In genomic region chr6:125230571-125230970, GRCm38 (mm10) we compare ENCODE assay signal across 9 mouse cellular contexts. TPM values are rescaled to one million over a fixed set of nuclear protein-coding genes. Genes with fewer than 3 reads are reported as not detected.
DNase-seq lines count a peak whose midpoint lies in the region; ATAC-seq lines count a peak whose summit lies in the region.
"Had no signal": no experiment of that assay in that cellular context is flagged by ENCODE, and none has a peak within 500 bp of the region (broad histone marks: within the 10 kb centered on the region; RNA-seq: fewer than 3 reads in every experiment).

No protein-coding gene starts in this region.

- intact Hi-C loops in left cerebral cortex, postnatal 10 days (cut with DNase I) = no loop called here

- H3K4me2 ChIP-seq in kidney, embryonic 15.5 days = peak overlapping the region; percentile 96
- peak overlapping the region; percentile 94; the same call in 1 of the 2 replicates for H3K4me2 ChIP-seq in embryonic facial prominence, embryonic 14.5 days (ENCODE audit: low read depth, low read length)
- 0 out of 2 replicates have a peak overlapping the region, but pooled peaks have one; percentile 93 for H3K4me2 ChIP-seq in limb, embryonic 15.5 days
- peak overlapping the region; percentile 97 for H3K4me2 ChIP-seq in stomach, embryonic 14.5 days (replicated peaks; ENCODE audit: low read depth, low read length)

- no peaks in the 10 kb centered on the region for H3K36me3 ChIP-seq in kidney, embryonic 15.5 days
- no peaks in the 10 kb centered on the region for H3K36me3 ChIP-seq in embryonic facial prominence, embryonic 14.5 days (ENCODE audit: control insufficient read depth, insufficient read depth, low read length)
- H3K36me3 ChIP-seq in limb, embryonic 15.5 days = peaks cover 3% of the 10 kb centered on the region; the same call in 1 of the 2 replicates
- no peaks in the 10 kb centered on the region for H3K36me3 ChIP-seq in stomach, embryonic 14.5 days (ENCODE audit: control insufficient read depth, insufficient read depth, low read length)

- no peak overlapping the region for H3K4me3 ChIP-seq in kidney, embryonic 15.5 days (replicated peaks)
- no peak overlapping the region for H3K4me3 ChIP-seq in embryonic facial prominence, embryonic 14.5 days (ENCODE audit: low read depth, low read length)
- no peak overlapping the region for H3K4me3 ChIP-seq in limb, embryonic 15.5 days
- H3K4me3 ChIP-seq in stomach, embryonic 14.5 days (ENCODE audit: low read depth, low read length) = no peak overlapping the region

- no peak for DNase-seq in kidney, postnatal 25 days
- DNase-seq in embryonic facial prominence, embryonic 14.5 days (ENCODE audit: low spot score) = no peak
- no peak for DNase-seq in spleen, adult 12 weeks (ENCODE audit: low spot score)
- DNase-seq in left cerebral cortex, postnatal 10 days (ENCODE audit: extremely low spot score in 1 of 2, low spot score in 2 of 2) = no peak
- DNase-seq in layer of hippocampus, postnatal 14 days (ENCODE audit: low spot score in 2 of 2) = no peak

- H3K9me3 ChIP-seq in kidney, embryonic 15.5 days (replicated peaks) = no peaks in the 10 kb centered on the region
- H3K9me3 ChIP-seq in embryonic facial prominence, embryonic 14.5 days (ENCODE audit: control insufficient read depth, low read length) = no peaks in the 10 kb centered on the region
- no peaks in the 10 kb centered on the region for H3K9me3 ChIP-seq in limb, embryonic 15.5 days
- H3K9me3 ChIP-seq in stomach, embryonic 14.5 days (ENCODE audit: control insufficient read depth, low read depth, low read length) = no peaks in the 10 kb centered on the region

- H3K9ac ChIP-seq in kidney, embryonic 15.5 days = no peak overlapping the region
- peak overlapping the region; percentile 19; the same call in 1 of the 2 replicates for H3K9ac ChIP-seq in embryonic facial prominence, embryonic 14.5 days (ENCODE audit: low read depth, low read length)
- no peak overlapping the region for H3K9ac ChIP-seq in limb, embryonic 15.5 days
- no peak overlapping the region for H3K9ac ChIP-seq in stomach, embryonic 14.5 days (replicated peaks; ENCODE audit: low read depth, low read length)

- no peaks in the 10 kb centered on the region for H3K27me3 ChIP-seq in kidney, embryonic 15.5 days
- H3K27me3 ChIP-seq in embryonic facial prominence, embryonic 14.5 days (replicated peaks; ENCODE audit: control insufficient read depth, insufficient read depth, low read length) = no peaks in the 10 kb centered on the region
- no peaks in the 10 kb centered on the region for H3K27me3 ChIP-seq in limb, embryonic 15.5 days
- H3K27me3 ChIP-seq in stomach, embryonic 14.5 days (ENCODE audit: control insufficient read depth, insufficient read depth, low read length) = no peaks in the 10 kb centered on the region
- H3K27me3 ChIP-seq: Patski had no signal

- ATAC-seq in kidney, embryonic 15.5 days (replicated peaks; ENCODE audit: low FRiP score) = no peak
- no peak for ATAC-seq in embryonic facial prominence, embryonic 14.5 days (ENCODE audit: low read depth)
- no peak for ATAC-seq in limb, embryonic 15.5 days (ENCODE audit: insufficient number of reproducible peaks, low FRiP score, low TSS enrichment, low read depth)
- no peak for ATAC-seq in stomach, embryonic 14.5 days (ENCODE audit: insufficient number of reproducible peaks, insufficient read depth, low FRiP score, low read depth)

- no peak overlapping the region for H3K27ac ChIP-seq in kidney, embryonic 15.5 days
- no peak overlapping the region for H3K27ac ChIP-seq in embryonic facial prominence, embryonic 14.5 days (replicated peaks; ENCODE audit: low read depth, low read length)
- H3K27ac ChIP-seq in limb, embryonic 15.5 days = no peak overlapping the region
- no peak overlapping the region for H3K27ac ChIP-seq in stomach, embryonic 14.5 days (ENCODE audit: low read length)

- WGBS in kidney, embryonic 15.5 days = 68% methylated on average over 9 of the region's 9 CpGs
- WGBS in embryonic facial prominence, embryonic 14.5 days = 64% methylated on average over 9 of the region's 9 CpGs
- WGBS in limb, embryonic 15.5 days = 59% methylated on average over 9 of the region's 9 CpGs
- 60% methylated on average over 9 of the region's 9 CpGs for WGBS in stomach, embryonic 14.5 days

- peaks cover 36% of the 10 kb centered on the region for H3K4me1 ChIP-seq in kidney, embryonic 15.5 days
- peaks cover 6% of the 10 kb centered on the region; the same call in 1 of the 2 replicates for H3K4me1 ChIP-seq in embryonic facial prominence, embryonic 14.5 days (ENCODE audit: control insufficient read depth, insufficient read depth, low read length)
- peaks cover 18% of the 10 kb centered on the region for H3K4me1 ChIP-seq in limb, embryonic 15.5 days
- 0 out of 2 replicates have a peak, but pooled peaks cover 5% of the 10 kb centered on the region for H3K4me1 ChIP-seq in stomach, embryonic 14.5 days (ENCODE audit: control insufficient read depth, insufficient read depth, low read length)

RNA-seq across cellular contexts. Expression of gene Tapbpl, which starts 1.1 kb away (rescaled TPM):
- 5.4 and 6.1 TPM in 2 replicates for polyA plus RNA-seq in kidney, embryonic 15.5 days (2015; fragmentation: Nextera tagmentation; extraction: Ambion mirVana)
- 3.4 and 3.6 TPM in 2 replicates for polyA plus RNA-seq in embryonic facial prominence, embryonic 14.5 days (2014; fragmentation: Nextera tagmentation; extraction: Ambion mirVana)
- polyA plus RNA-seq in limb, embryonic 15.5 days (2015; fragmentation: Nextera tagmentation; extraction: Ambion mirVana) = 4.9 and 5.7 TPM in 2 replicates
- polyA plus RNA-seq in stomach, embryonic 14.5 days (2014; fragmentation: Nextera tagmentation; extraction: Ambion mirVana) = 4.7 and 5.2 TPM in 2 replicates
- 1 to 10 TPM; 2.4 to 2.5 TPM for total RNA-seq in left cerebral cortex, postnatal 10 days (2021)
- total RNA-seq in layer of hippocampus, postnatal 14 days (2021) = 1 to 10 TPM; 2.9 to 3.1 TPM

RNA-seq across cellular contexts. Expression of gene Cd27, which starts 6.2 kb away (rescaled TPM):
- polyA plus RNA-seq in kidney, embryonic 15.5 days (2015; fragmentation: Nextera tagmentation; extraction: Ambion mirVana) = 1.8 and 2.8 TPM in 2 replicates
- polyA plus RNA-seq in embryonic facial prominence, embryonic 14.5 days (2014; fragmentation: Nextera tagmentation; extraction: Ambion mirVana) = 1.1 and 2.9 TPM in 2 replicates
- 1.5 and 3.2 TPM in 2 replicates for polyA plus RNA-seq in limb, embryonic 15.5 days (2015; fragmentation: Nextera tagmentation; extraction: Ambion mirVana)
- polyA plus RNA-seq in stomach, embryonic 14.5 days (2014; fragmentation: Nextera tagmentation; extraction: Ambion mirVana) = 2.3 and 3.1 TPM in 2 replicates
- total RNA-seq in left cerebral cortex, postnatal 10 days (2021) = not detected
- not detected for total RNA-seq in layer of hippocampus, postnatal 14 days (2021)

RNA-seq across cellular contexts. Expression of gene Vamp1, which starts 15.2 kb away (rescaled TPM):
- polyA plus RNA-seq in kidney, embryonic 15.5 days (2015; fragmentation: Nextera tagmentation; extraction: Ambion mirVana) = 6.5 and 6.7 TPM in 2 replicates
- 2.4 and 2.7 TPM in 2 replicates for polyA plus RNA-seq in embryonic facial prominence, embryonic 14.5 days (2014; fragmentation: Nextera tagmentation; extraction: Ambion mirVana)
- polyA plus RNA-seq in limb, embryonic 15.5 days (2015; fragmentation: Nextera tagmentation; extraction: Ambion mirVana) = 4.8 and 4.9 TPM in 2 replicates
- polyA plus RNA-seq in stomach, embryonic 14.5 days (2014; fragmentation: Nextera tagmentation; extraction: Ambion mirVana) = 3.4 and 3.7 TPM in 2 replicates
- 10 to 100 TPM; 25.7 to 26.5 TPM for total RNA-seq in left cerebral cortex, postnatal 10 days (2021)
- total RNA-seq in layer of hippocampus, postnatal 14 days (2021) = 10 to 100 TPM; 49.3 to 62.7 TPM

RNA-seq across cellular contexts. Expression of gene Mrpl51, which starts 39.0 kb away (rescaled TPM):
- 220 and 238 TPM in 2 replicates for polyA plus RNA-seq in kidney, embryonic 15.5 days (2015; fragmentation: Nextera tagmentation; extraction: Ambion mirVana)
- 198 and 205 TPM in 2 replicates for polyA plus RNA-seq in embryonic facial prominence, embryonic 14.5 days (2014; fragmentation: Nextera tagmentation; extraction: Ambion mirVana)
- polyA plus RNA-seq in limb, embryonic 15.5 days (2015; fragmentation: Nextera tagmentation; extraction: Ambion mirVana) = 210 and 220 TPM in 2 replicates
- 193 and 202 TPM in 2 replicates for polyA plus RNA-seq in stomach, embryonic 14.5 days (2014; fragmentation: Nextera tagmentation; extraction: Ambion mirVana)
- 10 to 100 TPM; 70.1 to 78.7 TPM for total RNA-seq in left cerebral cortex, postnatal 10 days (2021)
- total RNA-seq in layer of hippocampus, postnatal 14 days (2021) = 10 to 100 TPM; 67.7 to 74.4 TPM

RNA-seq across cellular contexts. Expression of gene Ncapd2, which starts 39.1 kb away (rescaled TPM):
- polyA plus RNA-seq in kidney, embryonic 15.5 days (2015; fragmentation: Nextera tagmentation; extraction: Ambion mirVana) = 141 and 151 TPM in 2 replicates
- polyA plus RNA-seq in embryonic facial prominence, embryonic 14.5 days (2014; fragmentation: Nextera tagmentation; extraction: Ambion mirVana) = 76.7 and 90.8 TPM in 2 replicates
- polyA plus RNA-seq in limb, embryonic 15.5 days (2015; fragmentation: Nextera tagmentation; extraction: Ambion mirVana) = 86.4 and 87.0 TPM in 2 replicates
- 107 and 109 TPM in 2 replicates for polyA plus RNA-seq in stomach, embryonic 14.5 days (2014; fragmentation: Nextera tagmentation; extraction: Ambion mirVana)
- 10 to 100 TPM; 31.7 to 32.7 TPM for total RNA-seq in left cerebral cortex, postnatal 10 days (2021)
- 10 to 100 TPM; 26.8 to 29.8 TPM for total RNA-seq in layer of hippocampus, postnatal 14 days (2021)
